Mouse (Mus musculus) kidney, postnatal 25 days (tissue): ENCODE data around the gene Rc3h2.

Experiments
- DNase-seq, 2 experiments: peaks; one replicate each; pipeline ENCODE4 v3.0.0; 2021; ENCODE audit warnings: mixed read lengths in 2 of 2

Rc3h2 gene

DNA sequence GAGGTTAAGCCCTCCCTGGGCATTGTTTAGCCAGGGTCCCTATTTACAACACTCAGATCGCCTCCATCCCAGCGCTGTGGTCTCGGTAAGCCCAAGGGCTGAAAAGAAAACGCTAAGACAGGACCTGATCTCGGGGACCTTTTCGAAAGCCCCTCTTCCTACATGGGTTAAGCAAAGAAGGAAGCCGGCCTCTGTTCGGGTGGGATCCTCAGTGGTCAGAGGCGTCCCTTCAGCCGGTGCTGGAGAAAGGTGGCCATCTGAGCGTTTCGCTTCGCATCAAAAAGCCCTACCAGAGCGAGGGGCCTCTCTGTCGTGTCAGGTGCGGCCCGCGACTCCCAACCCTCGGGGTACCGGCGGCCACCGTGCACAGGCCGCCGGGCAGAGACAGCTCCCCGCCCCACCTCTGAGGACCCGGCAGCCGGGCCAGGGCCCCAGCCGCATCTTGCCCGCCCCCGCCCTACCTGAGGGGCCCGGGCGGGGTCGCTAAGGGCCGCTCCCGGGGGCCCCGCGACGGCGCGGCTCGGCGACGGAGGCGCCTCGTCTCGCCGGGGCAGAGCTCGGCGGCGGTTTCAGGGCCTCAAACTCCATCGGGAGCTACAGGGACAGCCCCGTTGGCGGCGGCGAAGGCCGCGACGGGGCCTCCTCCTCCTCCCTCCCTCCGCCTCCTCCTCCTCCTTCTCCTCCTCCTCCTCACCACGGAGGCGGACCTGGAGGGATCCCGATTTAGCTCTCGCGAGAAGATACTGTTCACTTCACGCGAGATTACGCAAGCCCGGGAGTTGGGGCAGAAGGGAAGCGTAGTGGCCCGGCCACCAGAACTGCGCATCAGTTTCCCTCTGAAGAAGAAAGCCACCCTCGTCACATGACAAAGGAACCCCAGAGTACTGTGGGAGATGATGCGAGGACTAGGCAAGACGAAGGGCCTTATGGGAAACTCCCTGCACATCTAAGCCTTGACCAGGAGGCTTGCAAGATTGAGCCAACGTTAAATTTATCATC lies at the start of gene Rc3h2:
TSS of gene Rc3h2 (minus strand) at position 598 of the 999 bp plus-strand sequence.
- DNase-seq, result peak; percentile 93 to 97

DNA sequence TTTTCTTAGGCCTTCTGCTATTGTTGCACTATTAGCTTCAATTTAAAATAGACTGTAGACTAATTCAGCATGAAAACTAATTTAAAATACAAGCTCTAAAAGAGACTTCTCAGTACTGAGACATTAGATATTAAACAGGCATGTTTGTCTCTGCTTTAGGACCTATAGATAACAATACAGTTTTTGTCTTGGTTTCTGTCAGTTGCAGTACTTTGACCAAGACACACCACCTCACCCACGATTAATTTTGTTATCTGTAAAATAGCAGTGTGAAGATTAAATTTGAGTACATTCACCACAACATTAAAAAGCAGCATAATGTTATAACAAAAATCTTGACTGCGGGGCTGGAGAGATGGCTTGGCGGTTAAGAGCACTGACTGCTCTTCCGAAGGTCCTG lies 43.6 kb upstream of the Rc3h2 start:
- no peak for DNase-seq

DNA sequence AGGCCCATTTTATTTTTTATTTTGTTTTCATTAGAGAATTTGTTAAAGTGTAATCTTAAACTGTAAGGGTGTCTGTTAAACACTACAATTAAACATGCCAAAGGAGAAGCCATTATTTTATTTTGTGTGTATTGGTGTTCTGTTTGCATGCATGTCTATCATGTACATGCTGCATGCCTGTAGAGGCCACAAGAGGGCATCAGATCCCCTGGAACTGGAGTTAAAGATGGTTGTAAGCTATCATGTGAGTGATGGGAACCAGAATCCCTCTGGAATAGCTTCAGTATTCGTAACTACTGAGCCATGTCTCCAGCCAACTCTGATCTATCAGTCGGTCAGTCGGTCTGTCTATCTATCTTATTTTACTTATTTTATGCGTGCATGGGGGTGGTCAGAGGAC lies 38.0 kb upstream of the Rc3h2 start:
- no peak for DNase-seq

DNA sequence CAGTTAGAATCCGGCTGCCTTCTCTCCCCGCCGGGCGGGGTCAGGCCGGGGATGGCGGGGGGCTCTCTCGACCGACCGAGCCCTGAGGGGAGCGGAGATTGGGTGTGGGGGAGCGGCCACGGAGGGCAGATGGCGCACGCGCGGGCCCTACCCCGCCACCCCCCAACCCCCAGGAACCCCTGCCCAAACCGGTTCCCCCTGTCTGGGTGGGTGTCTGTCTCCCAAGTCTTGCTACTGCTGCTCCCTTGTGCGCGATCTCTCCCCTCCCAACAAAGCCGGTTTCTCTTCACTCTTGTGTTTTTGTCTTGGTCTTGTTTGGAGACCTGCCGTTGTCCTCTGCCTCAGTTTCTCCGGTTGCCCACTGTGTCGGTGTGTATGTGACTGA lies 29.7 kb upstream of the Rc3h2 start:
- DNase-seq, result peak in 1 of 2 experiments; percentile 6

DNA sequence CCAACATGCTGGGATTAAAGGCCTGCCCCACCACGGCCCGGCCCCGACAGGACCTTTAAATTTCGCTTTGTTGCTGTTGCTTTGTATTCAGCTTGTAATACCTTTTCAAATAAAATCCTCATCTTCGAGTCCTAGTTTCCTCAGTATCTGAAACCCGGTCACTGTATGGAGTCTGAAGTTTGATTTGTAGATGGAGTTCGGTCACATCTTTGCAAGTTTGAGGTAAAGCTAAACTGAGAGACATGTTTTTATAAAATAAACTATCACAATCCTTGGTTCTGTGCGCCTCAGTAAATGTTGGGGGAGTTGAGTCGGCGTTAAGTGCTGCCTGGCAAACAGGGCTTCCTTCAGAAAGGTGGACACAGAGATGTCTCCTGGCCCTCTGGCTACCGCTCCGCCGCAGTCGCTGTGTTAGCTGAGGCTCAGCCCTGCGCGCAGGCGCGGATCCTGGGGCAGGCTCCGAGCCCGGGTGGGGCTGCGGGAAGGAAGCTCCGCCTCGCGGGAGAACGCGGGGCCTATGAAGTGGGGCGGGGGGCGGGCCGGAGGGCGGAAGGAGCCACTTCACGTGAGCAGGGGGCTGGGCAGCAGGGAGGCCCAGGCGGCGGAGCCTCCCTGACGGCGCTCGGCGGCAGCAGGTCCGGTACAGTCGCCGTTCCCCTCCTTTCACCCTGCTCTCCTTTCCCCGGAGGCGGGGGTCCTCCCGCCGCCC lies 29.1 kb upstream of the Rc3h2 start:
- peak; percentile 94 to 97 for DNase-seq

DNA sequence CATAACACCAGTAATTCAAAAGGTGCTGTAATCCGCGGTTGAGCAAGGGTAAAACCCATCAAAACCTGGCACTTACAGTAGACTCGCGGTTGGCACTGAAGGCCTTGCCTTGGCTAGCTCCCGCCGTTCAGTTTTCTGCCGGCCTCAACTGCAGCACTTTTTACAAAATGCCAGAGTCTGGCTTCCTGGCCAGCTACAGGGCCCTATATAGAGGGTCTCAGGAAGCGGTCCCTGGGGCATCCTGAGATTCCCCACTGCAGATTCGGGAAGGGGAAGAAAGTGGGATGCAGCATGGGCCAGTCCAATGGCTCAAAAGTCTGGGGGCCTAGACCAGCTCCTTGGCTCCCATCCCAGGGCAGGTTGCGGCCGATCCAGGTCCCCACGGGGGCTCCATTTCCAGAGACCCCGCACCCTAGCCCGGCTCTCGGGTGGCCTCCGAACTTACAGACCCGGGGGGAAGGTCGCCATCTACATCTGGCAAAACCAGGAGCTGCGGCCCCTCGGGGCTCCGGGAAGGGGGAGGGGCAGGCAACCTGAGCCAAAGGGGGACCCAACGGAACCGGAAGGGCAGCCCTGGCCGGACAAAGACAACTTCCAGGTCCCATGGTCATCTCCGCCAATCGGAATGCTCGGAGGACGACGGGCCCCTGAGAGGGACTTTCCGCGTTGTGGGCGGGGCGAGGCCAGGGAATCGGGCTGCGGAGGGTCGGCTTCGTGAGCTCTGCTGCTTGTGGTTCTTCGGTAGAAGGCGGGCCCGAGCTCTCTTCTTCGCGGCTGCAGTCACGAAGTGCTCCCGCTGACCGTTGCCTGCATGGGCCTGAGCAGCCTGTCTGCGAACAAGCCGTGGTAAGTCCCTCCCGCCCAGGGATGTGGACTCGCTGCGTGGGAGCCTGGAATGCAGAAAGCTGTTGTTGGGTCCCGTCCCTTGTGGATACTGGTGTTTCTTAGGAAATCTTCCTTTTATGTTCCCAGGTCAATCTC lies 20.2 kb upstream of the Rc3h2 start, which contains the start of the genes Zbtb26, Zbtb6 and Rabgap1:
TSS of gene Zbtb26 (minus strand) at position 525 of the 981 bp plus-strand sequence.
TSS of gene Zbtb6 (minus strand) at position 561 of the 981 bp plus-strand sequence.
TSS of gene Rabgap1 (plus strand) at position 669 of the 981 bp plus-strand sequence.
- peak; percentile 97 to 98 for DNase-seq

DNA sequence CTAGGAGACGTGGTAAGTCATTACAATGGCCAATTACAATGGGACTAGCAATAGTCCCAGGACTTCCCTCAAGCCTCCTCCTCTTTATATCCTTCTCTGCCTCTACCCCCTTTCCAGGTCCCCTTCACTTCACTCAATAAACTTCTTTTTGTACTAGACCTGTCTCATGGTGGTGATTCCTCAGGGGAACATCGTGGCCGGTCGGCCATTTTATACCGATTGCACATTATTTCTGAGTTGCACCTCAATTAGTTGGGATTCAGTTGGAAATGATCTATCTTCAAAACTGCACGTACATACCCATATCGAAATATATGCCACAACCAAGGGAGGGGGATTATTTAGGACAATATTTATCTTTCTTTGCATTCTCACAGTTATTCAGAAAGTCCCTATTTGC lies 8.9 kb upstream of the Rc3h2 start:
- DNase-seq, result no peak

DNA sequence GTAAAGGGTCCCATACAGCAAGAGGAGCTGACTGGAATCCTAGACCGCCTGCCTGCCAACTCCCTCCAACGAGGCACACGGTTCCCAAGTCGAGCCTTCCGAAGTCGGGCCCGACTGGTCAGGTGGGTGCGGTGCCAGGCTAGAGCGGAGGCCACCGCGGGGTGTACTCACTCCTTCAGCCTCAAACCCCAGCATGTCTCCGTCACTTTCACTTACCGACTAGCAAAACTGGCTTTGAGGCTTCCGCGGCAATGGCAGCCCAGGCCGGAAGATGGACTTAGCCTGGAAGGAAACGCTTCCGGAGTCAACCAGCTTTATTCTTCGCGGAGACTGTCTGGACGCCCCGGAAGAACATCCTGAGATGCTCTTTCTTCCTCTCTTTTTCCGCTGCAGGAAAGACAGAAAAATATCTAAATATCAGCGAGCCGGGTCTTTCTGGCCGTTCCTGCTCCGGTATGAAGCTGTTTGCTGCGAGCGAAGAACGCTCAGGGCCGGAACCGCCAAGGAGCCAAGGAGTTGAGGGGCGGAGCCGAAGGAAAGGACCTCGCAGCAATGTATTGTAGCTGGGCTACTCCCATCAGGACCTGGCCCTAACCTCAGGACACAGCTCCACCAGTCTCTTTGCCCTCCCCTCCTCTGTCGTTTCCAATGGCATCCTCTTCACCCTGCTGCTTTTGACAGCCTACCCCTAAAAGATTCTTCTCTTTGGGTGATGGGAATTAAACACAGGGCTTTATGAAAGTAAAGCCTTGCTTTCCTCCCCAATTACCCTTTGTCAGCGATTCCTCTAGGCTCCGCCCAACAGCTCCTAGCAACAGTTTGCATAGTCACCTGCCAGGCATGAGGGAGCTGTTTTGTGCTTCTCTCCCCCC lies 8.1 kb upstream of the Rc3h2 start:
- peak; percentile 88 to 93 for DNase-seq

DNA sequence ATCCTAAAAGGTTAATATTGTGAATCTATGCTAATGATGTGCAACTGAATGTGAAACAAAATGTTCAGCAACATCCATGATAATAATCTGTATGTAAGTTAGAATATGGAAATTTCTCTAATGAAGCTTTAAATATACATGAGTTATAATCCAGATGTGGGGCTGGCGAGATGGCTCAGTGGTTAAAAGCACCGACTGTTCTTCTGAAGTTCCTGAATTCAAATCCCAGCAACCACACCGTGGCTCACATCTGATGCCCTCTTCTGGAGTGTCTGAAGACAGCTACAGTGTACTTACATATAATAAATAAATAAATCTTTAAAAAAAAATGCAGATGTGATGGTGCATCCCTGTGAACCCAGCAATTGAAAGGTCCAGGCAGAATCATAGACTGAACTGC lies 968 bp upstream of the Rc3h2 start:
- no peak for DNase-seq

DNA sequence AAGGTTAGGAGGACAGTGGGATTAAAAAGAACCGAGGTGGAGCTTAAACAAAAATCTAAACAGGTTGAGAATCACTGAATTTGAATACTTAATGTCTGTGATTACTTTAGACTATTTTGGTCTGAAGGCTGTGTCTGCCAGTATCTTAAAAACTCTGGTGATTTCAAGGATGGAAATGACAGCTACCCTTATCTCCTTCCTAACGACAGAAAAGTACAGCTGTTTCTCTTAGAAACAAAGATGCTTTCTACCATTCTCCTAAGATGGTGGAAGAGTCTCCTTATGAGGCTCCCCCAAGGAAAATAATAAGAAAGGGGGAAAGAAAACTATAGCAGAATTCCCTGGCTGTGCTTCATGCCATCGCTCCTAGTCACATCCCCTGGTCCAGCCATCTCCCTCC lies 800 bp downstream of the Rc3h2 start:
- DNase-seq, result no peak

DNA sequence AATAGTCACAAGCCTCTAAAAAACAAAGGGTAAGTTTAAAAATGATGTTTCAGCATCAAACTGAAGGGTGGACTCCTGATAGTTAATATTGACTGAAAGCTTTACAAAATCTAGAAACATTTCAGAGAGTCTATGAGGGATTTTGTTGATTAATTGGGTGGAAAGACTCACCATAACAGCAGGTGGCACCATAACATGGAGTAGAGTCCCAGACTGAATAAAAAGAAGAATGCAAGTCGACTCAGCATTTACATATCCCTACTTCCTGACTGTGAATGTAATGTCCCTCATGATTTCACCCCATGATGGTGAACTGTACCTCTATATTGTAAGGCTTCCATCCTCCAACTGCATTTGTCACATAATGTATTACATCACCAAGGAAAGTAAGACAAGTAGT lies 27.2 kb downstream of the Rc3h2 start:
- DNase-seq, result no peak

DNA sequence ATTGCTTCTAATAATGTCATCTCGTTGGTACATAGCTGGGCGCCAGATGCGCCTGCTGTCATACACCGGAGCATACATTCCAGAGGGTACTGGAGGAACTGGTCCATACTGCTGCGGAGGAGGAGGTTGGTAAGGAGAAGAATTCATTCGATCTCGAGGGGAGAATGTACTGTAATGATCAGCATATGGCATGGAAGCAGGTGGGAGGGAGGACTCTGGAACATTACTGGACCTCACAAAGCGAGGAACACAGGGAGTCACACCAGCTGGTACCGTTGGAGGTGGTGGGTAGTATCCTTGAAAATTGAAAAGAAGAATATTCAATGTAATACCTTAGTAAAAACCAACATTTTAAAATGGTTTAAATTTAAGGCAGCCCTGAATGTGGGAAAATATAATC lies 39.8 kb downstream of the Rc3h2 start:
- no peak for DNase-seq

DNA sequence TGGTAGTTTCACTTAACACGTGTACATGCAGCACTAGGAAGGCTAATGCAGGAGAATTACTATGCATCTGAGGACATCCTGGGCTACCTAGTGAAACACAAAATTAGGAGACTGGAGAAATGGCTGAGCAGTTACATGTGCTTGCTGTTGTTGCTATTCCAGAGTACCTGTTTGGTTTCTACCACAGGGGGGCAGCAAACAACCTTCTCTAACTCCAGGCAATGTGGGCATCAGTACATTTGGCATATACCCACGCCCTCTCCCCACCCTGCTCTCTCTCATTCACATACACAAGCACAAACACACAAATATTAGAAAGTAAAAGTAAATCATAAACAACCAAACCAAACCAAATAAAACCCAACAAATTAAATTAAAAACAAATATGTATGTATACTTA lies 42.5 kb downstream of the Rc3h2 start:
- DNase-seq, result peak; percentile 60 to 81

DNA sequence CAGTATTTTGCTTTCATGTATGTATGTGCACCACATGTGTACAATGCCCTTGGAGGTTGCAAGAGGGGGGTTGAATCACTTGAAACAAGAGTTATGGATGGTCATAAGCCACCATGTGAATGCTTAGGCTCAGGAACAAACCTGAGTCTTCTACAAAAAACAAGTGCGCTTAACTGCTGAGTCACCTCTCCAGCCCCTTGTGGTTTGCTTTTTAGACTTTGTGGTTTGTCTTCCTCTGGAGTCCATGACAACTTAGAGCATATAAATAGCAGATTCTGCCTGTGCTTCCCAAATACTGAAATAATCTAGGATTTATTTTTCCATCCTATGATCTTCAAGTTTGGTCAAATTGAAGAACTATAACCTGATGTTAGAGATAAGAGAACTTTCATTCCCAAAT lies 46.7 kb downstream of the Rc3h2 start:
- no peak for DNase-seq

DNA sequence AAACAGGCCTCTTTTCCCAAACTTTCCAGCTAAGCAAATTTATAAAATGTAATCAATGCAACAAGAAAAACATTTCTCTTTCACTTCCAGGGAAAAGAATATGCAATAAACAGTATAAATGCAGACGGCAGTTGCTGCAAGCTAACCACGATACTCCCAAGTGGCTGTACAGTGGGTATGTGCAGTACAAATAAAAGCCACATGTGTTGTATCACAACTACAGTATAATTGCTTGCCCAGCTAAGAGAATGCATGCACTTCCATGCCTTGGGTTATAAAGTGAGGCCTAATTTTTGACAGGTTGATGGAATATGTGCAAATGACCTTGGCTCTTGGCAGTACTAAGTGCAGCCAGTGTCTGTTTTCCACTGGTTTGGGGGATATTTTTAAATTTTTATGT lies 52.1 kb downstream of the Rc3h2 start:
- DNase-seq, result no peak

DNA sequence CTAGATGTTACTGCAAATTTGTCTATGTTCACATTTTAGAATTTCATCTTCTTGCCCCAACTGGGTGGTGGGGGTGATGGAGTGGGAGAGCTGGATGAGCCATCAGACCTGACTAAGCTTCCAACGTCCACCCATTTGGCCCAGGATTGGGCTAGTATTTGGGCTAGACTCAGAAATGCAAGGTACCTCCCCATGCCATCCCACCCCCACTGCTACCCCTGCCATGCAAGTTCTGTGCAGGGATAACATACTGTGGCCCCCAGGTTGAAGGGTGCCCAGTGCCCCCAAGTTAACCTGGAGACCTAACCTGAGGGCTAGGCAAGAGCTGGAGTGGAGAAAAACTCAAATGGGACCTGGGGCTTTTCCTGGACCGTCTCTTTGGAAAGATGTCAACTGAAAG lies 62.8 kb downstream of the Rc3h2 start:
- peak in 1 of 2 experiments; percentile 35 for DNase-seq

DNA sequence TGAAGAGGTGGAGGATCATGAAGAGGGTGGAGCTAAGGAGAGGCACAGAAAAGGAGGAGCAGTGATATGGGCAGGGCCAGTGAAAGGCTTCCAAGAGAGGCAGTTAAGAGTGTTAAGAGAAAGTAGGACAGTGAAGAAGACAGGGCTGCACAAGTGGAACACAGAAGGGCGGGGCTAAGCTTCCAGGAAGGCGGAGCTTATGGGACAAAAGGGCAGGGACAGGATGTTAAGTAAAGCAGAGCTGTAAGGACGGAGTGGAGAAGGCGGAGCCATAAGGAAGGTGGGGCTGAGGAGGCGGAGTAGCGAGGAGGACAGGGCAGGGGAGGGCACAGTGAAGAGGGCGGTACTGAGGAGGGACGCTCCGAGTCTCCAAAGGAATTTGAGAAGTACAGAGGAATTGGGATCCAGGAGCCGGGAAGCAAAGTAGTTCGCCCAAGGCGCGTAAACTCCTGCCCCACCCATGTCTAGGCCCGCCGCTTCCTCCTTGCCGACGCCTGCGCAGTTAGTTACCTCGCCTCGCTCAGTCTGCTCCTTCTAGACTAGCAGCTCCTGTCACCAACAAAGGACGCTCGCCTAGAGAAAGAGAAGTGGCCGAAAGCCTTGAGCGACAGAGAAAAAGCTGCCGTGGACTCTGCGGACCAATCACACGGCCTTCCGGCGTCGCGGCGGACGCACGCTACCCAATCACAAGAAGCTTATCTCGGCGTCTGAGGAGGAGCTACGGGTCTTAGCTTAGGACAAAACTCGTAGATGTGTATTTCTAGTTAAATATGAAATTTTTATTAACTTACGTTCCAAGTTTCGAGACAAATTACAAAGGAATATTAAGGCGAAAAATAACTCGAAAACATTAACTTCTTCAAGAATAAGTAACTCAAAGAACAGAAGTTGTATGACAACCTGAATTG lies 63.8 kb downstream of the Rc3h2 start, which contains the start of gene Pdcl:
TSS of gene Pdcl (minus strand) at position 700 of the 908 bp plus-strand sequence.
- peak; percentile 95 to 97 for DNase-seq

DNA sequence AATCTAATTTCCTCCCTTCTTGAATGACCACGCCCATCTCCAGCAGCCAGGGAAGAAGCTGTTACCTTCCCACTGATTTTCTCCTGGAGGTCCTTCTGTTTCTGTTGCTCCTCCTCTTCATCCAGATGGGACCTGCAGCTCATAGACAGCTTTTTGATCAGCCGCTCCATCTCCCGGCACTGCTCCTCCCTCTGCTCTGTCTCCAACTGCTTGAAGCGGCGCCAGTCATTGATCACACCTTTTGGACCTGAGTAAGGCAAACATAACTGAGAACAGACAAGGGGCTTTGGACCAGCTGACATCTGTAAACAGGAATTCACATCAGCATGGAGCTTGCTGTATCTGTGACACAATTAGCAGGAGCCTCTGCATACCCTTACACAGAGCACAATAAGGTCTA lies 67.1 kb downstream of the Rc3h2 start:
- no peak for DNase-seq

DNA sequence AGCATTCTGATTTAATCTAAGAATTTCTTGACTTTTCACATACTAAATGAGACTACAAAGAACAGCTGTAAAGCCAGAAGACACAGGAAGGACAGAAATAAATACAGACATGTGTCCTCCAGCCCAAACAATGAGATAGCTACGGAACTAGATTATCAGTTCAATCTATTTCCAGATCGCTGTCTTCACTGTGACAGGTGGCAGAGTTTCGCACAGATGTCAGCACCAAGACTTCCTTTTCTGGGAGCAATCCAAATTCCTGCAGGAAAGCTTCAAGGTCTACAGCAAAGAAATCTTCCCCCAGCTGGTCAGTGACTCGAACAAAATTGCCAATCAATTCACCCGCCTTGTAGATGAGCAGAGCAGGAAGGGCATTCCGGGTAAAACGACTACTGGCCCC lies 71.0 kb downstream of the Rc3h2 start:
- DNase-seq, result peak; percentile 20 to 48
